Mouse (Mus musculus): ENCODE data around the gene Mrpl41.
"Not testable (repeated sequence)": the region's sequence is repeated elsewhere in the genome, so short reads cannot be mapped to it uniquely, and the experiment has no call there.

Mrpl41 gene

DNA sequence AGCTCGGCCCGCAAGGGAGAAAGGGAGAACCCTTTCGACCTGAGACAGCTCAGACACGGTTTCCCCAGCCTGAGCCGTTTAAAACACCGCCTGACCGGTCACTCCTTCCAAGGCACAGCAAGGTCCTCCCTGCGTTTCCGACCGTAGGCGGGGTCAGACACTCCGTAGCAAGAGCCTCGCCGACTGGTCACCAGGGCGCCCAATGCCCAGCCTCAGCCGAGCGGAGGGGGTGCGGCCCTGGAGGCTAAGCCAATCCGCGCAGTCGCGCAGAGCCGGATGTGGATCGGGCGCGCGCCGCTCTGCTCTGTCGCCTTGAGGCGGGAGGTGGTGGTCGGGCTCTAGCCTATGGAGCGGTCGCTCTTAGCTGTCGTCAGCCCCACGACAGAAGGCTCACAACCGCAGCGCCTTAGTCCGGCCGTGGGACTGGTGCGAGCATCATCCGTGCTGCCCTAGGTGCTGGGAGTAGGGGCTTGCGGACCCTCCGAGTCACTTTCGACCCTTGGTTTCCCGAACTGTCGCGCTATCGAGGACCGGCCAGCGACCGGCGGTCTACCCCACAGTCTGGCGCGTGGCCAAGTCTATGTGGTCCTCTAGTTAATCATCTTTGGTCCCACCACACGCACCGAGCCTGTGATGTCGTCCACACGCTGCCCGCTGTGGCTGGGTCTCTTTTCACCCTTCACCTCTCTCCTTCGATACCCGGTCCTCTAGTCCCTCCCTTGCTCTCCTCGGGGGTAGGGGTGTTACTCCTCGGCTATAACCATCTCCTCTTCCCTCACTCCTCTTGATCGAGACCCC is at the start of gene Mrpl41:
Gene Mrpl41, minus strand, starts transcription at position 193 of the 798 bp plus-strand sequence.
- peak; percentile 97 to 98 for DNase-seq

GRCm38 (mm10) chr2:25022678-25023077 is 47.8 kb upstream of the Mrpl41 start:
- no peak for DNase-seq

DNA sequence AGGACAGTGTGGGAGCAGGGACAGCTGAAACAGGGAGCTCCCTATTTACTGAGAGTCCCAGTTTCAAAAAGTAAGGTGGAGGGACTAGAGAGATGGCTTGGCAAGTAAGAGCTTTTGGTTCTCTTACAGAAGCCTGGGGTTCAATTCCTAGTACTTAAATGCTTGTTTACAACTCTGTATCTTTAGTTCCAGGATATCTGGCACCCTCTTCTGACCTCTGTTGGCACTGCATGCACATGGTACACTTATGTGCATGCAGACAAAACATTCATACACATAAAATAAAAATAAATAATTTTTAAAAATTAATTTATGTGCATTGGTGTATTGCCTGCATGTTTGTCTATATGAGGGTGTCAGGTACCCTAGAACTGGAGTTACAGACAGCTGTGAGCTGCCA is 33.4 kb upstream of the Mrpl41 start:
- no peak for DNase-seq

GRCm38 (mm10) chr2:25006767-25007166 is 31.9 kb upstream of the Mrpl41 start:
- DNase-seq = no peak

GRCm38 (mm10) chr2:25003946-25004786 is 29.3 kb upstream of the Mrpl41 start:
- no peak for DNase-seq

- peak in 1 of 2 experiments; percentile 60 for DNase-seq
Observed at GRCm38 (mm10) chr2:25000544-25001235, 25.8 kb upstream of the Mrpl41 start.

- DNase-seq = no peak
Observed at GRCm38 (mm10) chr2:24996471-24996870, 21.6 kb upstream of the Mrpl41 start.

DNA sequence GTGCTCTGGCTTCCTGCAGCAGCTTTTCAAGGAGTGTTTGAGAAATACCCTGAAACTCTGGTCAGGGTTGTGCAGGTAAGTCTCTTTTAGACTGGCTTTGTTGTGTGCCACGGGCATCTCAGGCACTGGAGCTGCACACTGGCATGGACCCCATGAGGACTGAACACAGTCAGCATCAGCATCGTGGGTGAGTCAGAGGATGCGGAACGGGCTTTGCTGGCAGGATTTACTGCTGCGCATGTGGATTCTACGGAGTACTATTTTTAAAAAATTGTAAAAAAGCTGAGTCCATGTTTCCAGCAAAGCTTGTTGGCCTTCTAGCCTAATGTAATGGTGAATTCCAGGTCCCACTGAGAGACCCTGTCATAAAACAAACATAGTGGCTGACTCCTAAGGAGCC is 20.4 kb upstream of the Mrpl41 start:
- DNase-seq = no peak

GRCm38 (mm10) chr2:24987762-24988161 is 12.9 kb upstream of the Mrpl41 start:
- no peak for DNase-seq

DNA sequence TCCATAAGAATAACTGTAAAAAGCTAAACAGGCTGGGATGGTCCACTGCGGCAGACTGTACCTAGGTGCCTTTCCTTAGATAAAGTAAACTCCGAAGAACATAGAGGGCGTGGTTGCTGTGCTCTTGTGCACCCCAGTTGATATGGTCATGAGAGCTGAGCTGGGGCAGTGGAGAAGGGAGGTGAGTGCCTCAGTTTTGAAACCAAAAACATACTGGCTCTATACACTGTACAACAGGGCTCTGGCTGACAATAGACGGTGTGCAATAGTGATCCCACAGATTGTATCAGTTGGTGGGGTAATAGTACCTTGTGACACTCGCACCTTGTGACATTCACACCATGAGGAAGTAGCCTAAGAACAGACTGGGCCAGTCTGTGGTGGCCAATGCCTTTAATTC is 2.1 kb upstream of the Mrpl41 start:
- DNase-seq = no peak

- DNase-seq = peak; percentile 50 to 67
Observed at GRCm38 (mm10) chr2:24975704-24976297, 903 bp upstream of the Mrpl41 start, which contains the start of gene Pnpla7. TSS of gene Pnpla7 (plus strand) at chr2:24976033.

DNA sequence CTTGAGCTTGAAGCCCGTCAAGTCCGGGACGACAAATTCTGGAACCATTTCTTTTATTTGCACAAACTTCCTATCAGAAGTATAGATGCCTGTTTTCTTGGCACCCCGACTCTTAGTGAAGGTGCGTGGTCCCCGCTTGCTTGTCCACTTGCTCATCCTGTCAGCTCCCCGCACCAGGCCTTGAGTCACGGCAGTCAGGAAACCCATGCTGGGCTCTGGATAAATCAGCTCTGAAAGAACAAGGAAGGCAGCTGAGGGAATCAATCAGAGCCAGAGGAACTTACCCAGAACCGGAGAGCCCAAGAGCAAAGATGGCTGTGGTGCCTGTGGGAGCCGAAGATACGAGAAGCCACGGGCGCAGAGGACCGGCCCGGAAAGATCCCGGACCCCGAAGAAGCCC is 446 bp downstream of the Mrpl41 start:
- DNase-seq = not testable (repeated sequence)

DNA sequence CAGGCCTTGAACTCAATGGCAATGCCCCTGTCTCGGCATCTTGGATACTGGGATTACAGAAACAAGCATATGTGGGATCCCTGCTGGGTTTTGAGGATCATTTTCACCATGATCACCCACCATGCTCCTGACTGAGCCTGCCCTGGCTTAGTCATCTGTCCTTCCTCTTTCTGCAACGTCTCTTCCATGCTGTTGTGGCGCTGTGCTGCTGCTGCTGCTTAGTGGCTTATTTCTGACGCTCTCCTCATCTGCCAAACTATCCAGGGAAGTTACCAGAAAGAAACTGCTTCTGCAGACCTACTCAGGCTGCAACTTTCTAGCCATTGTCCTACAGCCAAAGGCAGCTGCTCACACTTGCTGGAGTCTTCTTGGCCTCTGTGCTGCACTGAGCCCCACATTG is 4.5 kb downstream of the Mrpl41 start:
- DNase-seq = no peak

GRCm38 (mm10) chr2:24962304-24963000 is 12.4 kb downstream of the Mrpl41 start, which contains the start of gene Dph7:
TSS of gene Dph7 (plus strand) at chr2:24962400.
- DNase-seq = peak; percentile 91 to 94

DNA sequence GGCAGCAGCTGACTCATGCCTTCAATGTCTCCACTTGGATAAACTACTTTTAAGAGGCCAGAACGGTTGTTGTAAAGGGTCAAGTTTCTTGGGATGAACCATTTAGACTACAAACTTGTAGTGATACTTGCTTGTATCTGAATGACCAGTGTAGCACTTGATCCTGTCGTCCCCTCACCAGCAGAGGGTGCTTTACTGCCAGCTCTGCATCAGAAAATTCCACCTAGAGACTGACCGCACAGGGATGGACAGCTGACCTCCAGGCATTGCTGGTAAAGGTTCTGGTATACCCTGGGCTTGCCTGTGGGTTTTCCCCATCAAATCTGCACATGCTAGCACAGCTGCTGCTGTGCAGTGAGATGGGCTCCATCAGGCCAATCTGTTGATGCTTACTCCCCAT is 14.0 kb downstream of the Mrpl41 start:
- DNase-seq = peak; percentile 29 to 53

DNA sequence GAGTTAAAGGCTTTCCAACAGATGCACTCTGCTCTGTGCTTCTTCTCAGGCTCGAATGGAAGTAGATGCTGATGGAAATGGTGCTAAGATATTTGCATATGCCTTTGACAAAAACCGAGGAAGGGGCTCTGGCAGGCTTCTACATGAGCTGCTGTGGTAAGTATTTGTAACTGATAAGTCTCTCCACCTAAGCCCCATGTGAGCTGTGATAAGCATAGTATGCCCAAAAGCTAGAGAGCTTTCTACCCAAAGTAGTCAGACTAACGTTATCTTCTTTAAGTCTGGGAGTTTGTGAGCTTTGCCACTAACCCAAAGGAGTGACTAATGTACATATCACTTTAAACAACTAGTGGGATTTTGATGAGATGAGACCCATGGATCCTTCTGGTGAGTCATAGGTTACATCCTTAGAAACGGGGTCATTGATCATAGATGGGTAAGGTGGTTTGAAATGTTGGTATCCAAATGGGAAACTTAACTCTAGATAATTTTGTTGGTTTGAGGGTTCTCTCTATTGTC is 22.3 kb downstream of the Mrpl41 start:
- DNase-seq = no peak

- no peak for DNase-seq
Observed at GRCm38 (mm10) chr2:24950189-24950535, 24.7 kb downstream of the Mrpl41 start.

DNA sequence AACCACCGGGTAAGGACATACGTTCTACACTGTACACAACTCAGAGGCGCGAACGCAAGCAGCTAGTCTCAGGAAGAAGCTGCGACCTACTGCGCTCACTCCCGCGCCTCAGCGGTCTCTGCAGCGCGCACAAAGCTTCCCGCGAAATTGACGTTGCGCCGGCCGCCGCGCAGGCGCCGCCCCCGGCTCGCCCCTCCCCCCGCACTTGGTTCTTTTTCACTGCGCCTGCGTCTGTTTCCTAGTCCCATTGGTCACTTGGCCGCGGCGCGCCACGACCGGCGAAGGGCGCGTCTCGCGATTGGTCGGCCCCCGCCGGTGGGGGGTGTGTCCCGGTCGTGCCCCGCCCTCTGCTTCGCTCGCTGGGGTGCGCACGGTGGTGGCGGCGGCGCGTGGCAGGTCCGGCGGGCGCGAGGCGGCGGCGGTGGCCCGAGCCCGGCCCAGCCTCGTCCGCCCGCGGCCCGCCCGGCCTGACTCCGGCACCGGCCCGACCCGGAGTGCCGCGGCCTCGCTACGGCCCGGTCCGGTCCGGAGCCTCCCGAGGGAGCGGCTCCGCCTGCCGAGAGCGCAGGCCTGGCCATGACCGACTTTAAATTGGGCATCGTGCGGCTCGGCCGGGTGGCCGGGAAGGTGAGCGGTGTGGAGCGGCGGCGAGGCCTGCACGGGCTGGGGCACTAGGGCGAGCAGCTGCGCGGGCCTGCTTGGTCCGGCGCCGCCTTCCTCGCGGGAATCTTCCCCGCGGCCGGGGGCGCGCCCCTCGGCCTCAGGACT is 25.3 kb downstream of the Mrpl41 start, which contains the start of gene Zmynd19:
Gene Zmynd19, plus strand, starts transcription at position 372 of the 768 bp plus-strand sequence.
- peak; percentile 99 to 100 for DNase-seq

GRCm38 (mm10) chr2:24944304-24944703 is 30.6 kb downstream of the Mrpl41 start:
- peak in 1 of 2 experiments; percentile 29 for DNase-seq

DNA sequence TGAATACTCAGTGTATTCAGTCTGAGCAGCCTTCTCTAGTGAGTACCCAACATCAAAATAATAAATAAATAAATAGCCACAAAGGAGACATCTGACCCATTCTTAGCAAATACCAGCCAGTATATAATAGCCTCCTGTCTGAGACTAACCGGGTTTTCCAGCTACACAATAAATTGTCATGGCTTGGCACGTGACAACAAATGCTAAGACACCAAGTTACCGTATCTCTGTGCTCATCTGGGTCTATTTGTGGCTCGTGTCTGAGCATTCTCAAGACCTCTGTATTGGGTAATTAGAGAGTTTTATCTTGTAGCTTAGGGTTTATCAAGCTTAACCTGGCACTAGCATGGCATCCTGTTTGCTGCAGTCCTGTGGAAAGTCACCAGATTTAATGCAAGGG is 32.8 kb downstream of the Mrpl41 start:
- DNase-seq = no peak

Measured in cerebellum, postnatal 25 days (tissue).